Mouse (Mus musculus): ENCODE results near the gene Cpne4.
A peak's percentile ranks its signal among the peaks of the same experiment; 100 is the strongest.

The Cpne4 gene

GRCm38 (mm10) chr9:105032572-105032971 lies 485.5 kb downstream of the Cpne4 start:
- DNase-seq (ENCODE audit: low read depth in 1 of 2, low spot score in 2 of 2): no peak

DNA sequence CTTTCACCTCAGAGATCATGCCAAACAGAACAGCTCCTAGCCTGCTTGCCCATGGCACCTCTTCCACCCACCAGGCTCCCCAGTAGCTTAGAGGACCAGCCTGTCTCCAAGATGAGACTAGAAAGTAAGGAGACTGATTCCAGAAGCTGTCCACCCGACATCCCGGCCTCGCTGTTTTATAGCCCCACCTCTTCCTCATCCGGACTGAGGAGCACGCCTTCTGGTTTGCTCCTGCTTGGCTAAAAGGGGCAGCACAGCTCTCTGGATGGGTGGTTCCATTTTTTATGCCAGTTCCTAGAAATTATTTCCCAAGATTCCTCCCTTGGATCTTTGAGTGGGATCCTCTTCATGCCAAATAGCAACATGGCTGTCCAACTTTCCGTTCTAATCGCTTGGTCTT lies 486.6 kb downstream of the Cpne4 start:
- DNase-seq (ENCODE audit: low read depth in 1 of 2, low spot score in 2 of 2): no peak

GRCm38 (mm10) chr9:105037847-105038246 lies 490.8 kb downstream of the Cpne4 start:
- DNase-seq (ENCODE audit: low read depth in 1 of 2, low spot score in 2 of 2): no peak

- no peak for DNase-seq (ENCODE audit: low read depth in 1 of 2, low spot score in 2 of 2)
These were observed 498.9 kb downstream of the Cpne4 start for GRCm38 (mm10) chr9:105046014-105046413.

- no peak for DNase-seq (ENCODE audit: low read depth in 1 of 2, low spot score in 2 of 2)
These were observed 501.3 kb downstream of the Cpne4 start for GRCm38 (mm10) chr9:105048351-105048750.

DNA sequence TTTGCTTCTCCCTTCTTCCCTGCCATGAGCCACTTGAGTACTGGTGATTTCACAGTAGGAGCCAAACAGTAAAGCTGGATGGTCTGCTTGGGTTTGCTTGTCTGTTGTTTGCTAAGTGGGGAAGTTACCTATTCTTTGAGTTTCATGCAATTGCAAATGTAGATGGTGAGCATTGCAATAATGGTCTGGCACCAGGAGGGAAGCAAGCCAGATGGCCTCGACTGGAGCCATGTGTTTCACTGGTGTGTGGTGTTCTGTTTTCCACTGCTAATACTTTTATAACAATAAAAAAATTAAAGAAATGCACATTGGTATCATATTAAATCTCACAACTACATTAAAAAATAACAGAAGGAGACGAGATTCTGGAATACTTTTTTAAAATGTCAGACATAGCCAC lies 502.6 kb downstream of the Cpne4 start:
- no peak for DNase-seq (ENCODE audit: low read depth in 1 of 2, low spot score in 2 of 2)

DNA sequence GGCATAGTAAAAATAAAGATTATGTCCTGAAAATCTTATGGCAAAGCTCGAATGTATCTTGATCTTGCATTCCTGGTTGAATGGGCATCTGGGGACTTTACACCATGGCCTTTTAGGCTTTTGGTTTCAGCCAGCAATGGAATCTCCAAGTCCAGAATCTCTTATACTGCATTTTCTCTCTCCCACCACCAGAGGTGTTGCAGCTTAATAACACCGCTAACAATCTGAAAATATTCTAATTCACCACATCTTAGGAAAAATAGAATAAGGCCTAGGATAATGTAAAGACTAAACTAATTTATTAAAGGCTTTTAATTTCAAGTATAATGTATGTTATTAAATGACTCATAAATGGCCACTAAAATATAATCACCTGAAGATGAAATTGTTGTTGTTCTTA lies 503.2 kb downstream of the Cpne4 start:
- no peak for DNase-seq (ENCODE audit: low read depth in 1 of 2, low spot score in 2 of 2)

DNA sequence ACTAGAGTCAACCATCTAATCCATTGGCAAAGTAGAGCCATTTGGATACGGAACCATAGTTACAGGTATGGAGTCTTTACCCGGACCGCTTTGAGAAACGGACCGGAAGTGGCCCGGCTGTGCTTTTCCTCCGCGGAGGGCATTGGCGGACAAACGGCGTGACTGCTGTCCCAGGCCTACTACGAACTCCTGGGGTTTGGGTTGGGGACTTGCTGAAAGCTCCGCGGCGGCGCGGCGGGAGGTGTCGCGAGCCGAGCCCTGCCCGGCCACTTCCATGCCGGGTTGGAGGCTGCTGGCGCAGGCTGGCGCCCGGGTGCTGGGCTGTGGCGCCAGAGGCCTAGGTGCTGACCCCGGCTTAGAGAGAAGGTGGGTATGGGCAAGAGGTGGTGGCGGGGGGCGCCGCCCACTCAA lies 506.1 kb downstream of the Cpne4 start, which contains the start of gene Mrpl3:
Mrpl3 (plus strand) TSS at position 93 of the 411 bp plus-strand sequence.
- DNase-seq (ENCODE audit: low read depth in 1 of 2, low spot score in 2 of 2): peak; percentile 37 to 77

GRCm38 (mm10) chr9:105053812-105054211 lies 506.7 kb downstream of the Cpne4 start:
- no peak for DNase-seq (ENCODE audit: low read depth in 1 of 2, low spot score in 2 of 2)

DNA sequence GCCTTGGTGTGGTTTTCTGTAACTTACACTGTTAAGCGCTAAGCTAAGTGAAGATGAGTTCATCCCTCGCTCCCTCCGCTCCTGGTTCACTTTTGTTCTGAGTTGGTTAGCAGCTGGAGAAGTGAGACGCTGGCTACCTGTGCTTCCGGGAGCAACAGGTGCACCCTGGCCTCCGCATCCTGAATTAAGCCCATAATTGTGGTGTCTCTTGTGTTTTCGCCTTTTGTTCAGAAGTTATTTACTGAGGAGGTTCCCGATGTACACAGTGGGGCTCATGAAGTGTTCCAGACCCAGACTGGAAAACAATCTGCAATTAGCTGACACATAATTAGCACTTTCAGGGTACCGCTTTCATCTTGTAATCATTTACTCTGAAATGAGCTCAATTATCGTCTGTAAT lies 522.0 kb downstream of the Cpne4 start:
- no peak for DNase-seq (ENCODE audit: low read depth in 1 of 2, low spot score in 2 of 2)

- DNase-seq (ENCODE audit: low read depth in 1 of 2, low spot score in 2 of 2): no peak
These were observed 526.1 kb downstream of the Cpne4 start for GRCm38 (mm10) chr9:105072991-105073748.

DNA sequence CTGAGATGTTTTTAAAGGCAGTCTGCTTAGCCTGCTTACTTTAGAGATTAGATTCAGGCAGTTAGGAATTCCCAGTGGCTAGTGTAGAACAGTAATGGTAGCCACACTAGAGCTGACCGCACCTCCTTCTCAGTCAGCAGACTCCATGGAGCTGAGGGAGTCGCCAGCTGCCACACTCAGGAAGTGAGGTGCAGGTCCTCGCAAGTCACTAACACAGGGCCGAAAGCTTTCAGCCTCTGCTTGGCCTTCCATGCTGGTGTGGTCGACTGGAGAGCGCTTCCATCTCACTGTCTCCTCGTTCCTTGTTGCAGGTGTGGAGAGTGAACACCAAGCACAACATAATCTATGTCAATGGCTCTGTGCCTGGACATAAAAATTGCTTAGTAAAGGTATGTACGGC lies 527.8 kb downstream of the Cpne4 start:
- DNase-seq (ENCODE audit: low read depth in 1 of 2, low spot score in 2 of 2): no peak

DNA sequence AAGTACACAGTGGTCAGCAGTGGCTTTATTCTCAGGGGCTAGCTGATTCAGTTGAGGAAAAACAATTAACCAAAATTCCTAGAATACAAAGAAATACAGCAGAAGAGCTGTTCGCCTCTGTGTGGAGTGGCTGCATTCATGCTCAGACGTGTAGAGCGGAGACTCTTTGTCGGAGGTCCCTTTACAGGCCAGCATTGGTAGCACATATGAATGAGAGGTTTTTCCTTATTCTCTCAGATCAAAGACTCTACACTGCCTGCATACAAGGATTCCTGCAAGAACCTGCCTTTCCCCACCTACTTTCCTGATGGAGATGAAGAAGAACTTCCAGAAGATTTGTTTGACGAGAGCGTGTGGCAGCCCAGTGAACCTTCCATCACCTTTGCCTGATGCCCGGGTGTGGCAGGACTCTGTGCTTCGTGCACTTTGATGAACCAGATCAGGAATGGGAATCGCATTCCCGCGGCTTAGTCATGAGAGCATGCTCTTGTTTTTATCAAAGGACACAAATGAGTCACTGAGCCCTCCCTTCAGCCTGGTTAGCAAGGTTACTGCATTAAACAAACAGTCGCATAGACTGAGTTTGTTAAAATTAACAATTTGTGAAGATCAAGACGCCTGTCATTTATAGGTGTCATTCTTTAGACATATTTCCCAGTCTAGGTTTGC lies 529.8 kb downstream of the Cpne4 start:
- no peak for DNase-seq (ENCODE audit: low read depth in 1 of 2, low spot score in 2 of 2)

DNA sequence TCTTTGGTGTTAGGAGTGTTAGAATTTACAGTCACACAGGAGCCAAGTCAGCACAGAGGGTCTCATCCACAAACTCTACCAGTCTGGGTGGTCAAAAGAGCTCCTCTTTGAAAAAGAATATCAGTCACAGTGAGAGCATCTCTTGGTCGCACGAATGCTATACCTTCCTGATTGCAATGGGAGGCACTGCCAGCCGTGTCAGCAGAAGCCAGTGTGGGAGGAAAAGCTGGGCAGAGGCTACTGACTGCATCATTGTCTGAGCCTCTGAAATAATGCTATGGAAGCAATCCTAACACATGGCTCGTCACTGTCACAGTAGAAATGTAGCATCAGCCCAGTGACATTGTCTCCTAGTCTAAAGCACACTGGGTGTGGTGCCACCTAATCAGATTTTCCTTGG lies 531.4 kb downstream of the Cpne4 start:
- DNase-seq (ENCODE audit: low read depth in 1 of 2, low spot score in 2 of 2): no peak

GRCm38 (mm10) chr9:105080246-105080645 lies 533.2 kb downstream of the Cpne4 start:
- no peak for DNase-seq (ENCODE audit: low read depth in 1 of 2, low spot score in 2 of 2)
